Mouse (Mus musculus) spleen, adult 2 months (tissue): ENCODE measurements at regions not wholly inside any gene's neighbourhood (a gene's known extent, or its start where the extent isn't known, plus 50 kb on each side); places are given as distances from the start of the nearest gene placed in this dataset.

Experiments
- CTCF ChIP-seq: fragments of 200-500 bp; IDR thresholded peaks from 2 replicates; pipeline ENCODE4 v1.5.1; 2011; ENCODE audit warnings: mild to moderate bottlenecking, inconsistent platforms; ENCODE audit not compliant: insufficient read depth, insufficient read length, insufficient replicate concordance; ENCODE audit errors: extremely low read depth
- POLR2A ChIP-seq: fragments of 200-500 bp; IDR thresholded peaks from 2 replicates; pipeline ENCODE4 v1.6.1; 2011; ENCODE audit warnings: low read depth, low read length, inconsistent platforms

GRCm38 (mm10) chr1:72003424-72004278 lies 208.5 kb downstream of the Mreg start:
- TF ChIP-seq CTCF (no peak), POLR2A (no peak)
